19 mouse cellular contexts compared by ENCODE assay signal in genomic region chr15:18881467-18881866, GRCm38 (mm10).
"Had no signal": no experiment of that assay in that cellular context is flagged by ENCODE, and none has a peak within 500 bp of the region (broad histone marks: within the 10 kb centered on the region; RNA-seq: fewer than 3 reads in every experiment).

No protein-coding gene starts in this region.

- H3K4me1 ChIP-seq: kidney, embryonic 15.5 days; limb, embryonic 12.5 days; limb, embryonic 15.5 days; stomach, embryonic 15.5 days had no signal

- H3K9me3 ChIP-seq: kidney, embryonic 15.5 days; limb, embryonic 12.5 days; limb, embryonic 15.5 days; stomach, embryonic 15.5 days had no signal

- H3K9ac ChIP-seq: kidney, embryonic 15.5 days; limb, embryonic 12.5 days; limb, embryonic 15.5 days; liver, embryonic 14.5 days; liver, postnatal 0 days; lung, embryonic 14.5 days; stomach, embryonic 15.5 days had no signal

- H3K36me3 ChIP-seq: kidney, embryonic 15.5 days; limb, embryonic 12.5 days; limb, embryonic 15.5 days; stomach, embryonic 15.5 days had no signal

- H3K27me3 ChIP-seq: kidney, embryonic 15.5 days; limb, embryonic 12.5 days; limb, embryonic 15.5 days; stomach, embryonic 15.5 days had no signal

- ATAC-seq: liver, postnatal 0 days; lung, postnatal 0 days had no signal

- H3K4me3 ChIP-seq: kidney, embryonic 15.5 days; limb, embryonic 12.5 days; limb, embryonic 15.5 days; stomach, embryonic 15.5 days had no signal

- H3K27ac ChIP-seq: kidney, embryonic 15.5 days; limb, embryonic 12.5 days; limb, embryonic 15.5 days; liver, embryonic 14.5 days; macrophage; stomach, embryonic 15.5 days had no signal

- H3K4me2 ChIP-seq: kidney, embryonic 15.5 days; limb, embryonic 12.5 days; limb, embryonic 15.5 days; liver, embryonic 11.5 days; lung, embryonic 14.5 days; stomach, embryonic 15.5 days had no signal

- DNase-seq: kidney, adult 11 months; kidney, adult 8-10 months; kidney, postnatal 10 days; kidney, postnatal 36 days; layer of hippocampus, postnatal 36 days; left cerebral cortex, postnatal 4 days; liver, postnatal 0 days; lung, embryonic 14.5 days; right cerebral cortex, postnatal 25 days; spleen, adult 18-20 months; thymus, postnatal 25 days had no signal
